Mouse (Mus musculus): Measurements from ENCODE around the gene Ephx4.

The Ephx4 gene

DNA sequence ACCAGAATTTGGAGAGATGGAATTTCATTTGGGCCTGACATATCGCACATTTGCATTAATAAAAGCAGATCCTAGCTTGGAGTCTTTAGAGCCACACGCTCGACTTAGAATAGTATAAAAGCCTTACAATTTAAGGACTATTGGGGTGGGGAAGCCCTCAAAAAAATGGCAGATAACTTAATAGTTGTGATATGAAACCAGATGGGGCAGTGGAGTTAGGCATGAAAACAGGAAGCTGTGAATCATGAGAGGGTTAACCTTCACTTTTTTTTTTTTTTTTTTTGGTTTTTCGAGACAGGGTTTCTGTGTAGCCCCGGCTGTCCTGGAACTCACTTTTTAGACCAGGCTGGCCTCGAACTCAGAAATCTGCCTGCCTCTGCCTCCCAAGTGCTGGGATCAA lies 33.6 kb downstream of the Ephx4 start:
- no peak for DNase-seq

- no peak for DNase-seq
These were observed 34.2 kb downstream of the Ephx4 start for GRCm38 (mm10) chr5:107436587-107437209.

- DNase-seq = peak; percentile 94
These were observed 35.1 kb downstream of the Ephx4 start, which contains the start of gene Btbd8 for GRCm38 (mm10) chr5:107437464-107438281. Btbd8 (plus strand) TSS chr5:107437997.

GRCm38 (mm10) chr5:107438353-107438752 lies 35.8 kb downstream of the Ephx4 start:
- DNase-seq = no peak

- no peak for DNase-seq
These were observed 39.3 kb downstream of the Ephx4 start for GRCm38 (mm10) chr5:107441881-107442280.

DNA sequence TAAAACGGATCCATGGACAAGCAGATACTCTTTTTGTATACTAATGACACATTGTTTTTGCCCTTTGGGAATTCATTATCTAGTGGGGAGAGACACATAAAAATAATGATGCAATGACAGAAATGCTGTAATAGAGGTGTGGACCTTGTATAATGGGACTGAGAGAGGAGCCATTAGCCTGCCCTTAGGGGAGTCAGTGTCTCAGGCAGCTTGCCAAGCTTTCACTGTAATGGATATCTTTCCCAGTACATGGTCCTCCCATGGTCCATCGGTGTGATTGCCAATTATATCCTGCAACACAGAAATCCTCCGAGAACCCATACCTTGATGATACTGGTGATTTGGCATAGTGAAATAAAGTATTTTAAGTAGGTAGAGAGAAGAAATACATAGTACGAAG lies 41.7 kb downstream of the Ephx4 start:
- no peak for DNase-seq

DNA sequence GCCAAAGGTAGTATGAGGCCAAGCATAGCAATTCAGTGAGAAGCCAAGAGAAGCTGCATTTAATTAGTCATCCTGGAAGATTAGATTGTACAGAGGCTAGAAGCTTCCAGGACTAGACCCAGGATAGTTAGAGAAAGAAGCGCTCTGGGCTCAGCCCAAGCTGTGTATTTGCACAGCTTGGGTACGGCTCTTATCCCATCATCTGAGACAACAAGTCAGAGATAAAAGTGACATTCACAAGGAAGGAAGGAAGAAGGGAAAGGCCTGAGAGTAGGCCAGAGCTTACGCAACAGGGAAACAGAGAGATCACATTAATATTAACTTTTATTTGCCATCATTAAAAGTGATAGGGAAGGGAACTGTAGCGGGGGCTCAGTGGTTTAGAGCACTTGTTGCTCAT lies 45.4 kb downstream of the Ephx4 start:
- no peak for DNase-seq

DNA sequence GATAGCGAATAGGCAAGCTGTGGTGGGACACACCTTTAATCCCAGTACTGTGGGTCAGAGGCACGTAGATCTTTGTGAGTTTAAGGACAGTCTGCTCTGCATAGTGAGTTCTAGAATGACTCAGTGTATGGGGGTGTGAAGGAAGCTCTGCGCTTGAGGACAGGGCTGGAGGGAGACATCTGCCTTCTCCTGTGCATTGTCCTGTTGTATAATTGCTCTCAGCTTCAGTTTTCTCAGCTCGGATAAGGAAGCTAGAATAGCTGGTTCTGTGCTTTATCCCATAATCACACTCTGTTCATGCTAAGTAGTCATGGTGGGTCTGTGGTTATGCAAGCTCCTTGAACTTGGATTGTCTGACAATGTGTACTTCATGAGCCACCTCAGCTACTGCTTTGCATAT lies 46.2 kb downstream of the Ephx4 start:
- DNase-seq = no peak

- DNase-seq = no peak
These were observed 47.1 kb downstream of the Ephx4 start for GRCm38 (mm10) chr5:107449620-107450019.

DNA sequence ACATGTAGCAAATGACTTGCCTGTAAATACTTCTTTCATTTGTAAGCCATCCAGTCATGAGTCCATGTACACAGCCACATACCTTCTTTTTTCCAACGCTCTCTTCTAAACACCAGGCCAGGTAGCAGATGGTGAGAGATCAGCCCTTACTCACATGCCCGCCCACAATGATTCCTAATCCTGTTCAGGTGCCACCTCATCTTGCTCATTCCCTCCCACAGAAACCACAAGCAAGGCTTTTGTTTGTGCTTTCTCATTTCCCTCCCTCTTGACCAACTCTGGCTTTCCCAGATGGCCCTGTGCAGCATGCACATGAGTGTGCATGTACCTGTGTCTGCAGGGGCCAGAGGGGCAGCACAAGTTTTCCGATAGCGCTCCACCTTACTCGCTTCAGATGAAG lies 47.8 kb downstream of the Ephx4 start:
- DNase-seq = peak; percentile 44

DNA sequence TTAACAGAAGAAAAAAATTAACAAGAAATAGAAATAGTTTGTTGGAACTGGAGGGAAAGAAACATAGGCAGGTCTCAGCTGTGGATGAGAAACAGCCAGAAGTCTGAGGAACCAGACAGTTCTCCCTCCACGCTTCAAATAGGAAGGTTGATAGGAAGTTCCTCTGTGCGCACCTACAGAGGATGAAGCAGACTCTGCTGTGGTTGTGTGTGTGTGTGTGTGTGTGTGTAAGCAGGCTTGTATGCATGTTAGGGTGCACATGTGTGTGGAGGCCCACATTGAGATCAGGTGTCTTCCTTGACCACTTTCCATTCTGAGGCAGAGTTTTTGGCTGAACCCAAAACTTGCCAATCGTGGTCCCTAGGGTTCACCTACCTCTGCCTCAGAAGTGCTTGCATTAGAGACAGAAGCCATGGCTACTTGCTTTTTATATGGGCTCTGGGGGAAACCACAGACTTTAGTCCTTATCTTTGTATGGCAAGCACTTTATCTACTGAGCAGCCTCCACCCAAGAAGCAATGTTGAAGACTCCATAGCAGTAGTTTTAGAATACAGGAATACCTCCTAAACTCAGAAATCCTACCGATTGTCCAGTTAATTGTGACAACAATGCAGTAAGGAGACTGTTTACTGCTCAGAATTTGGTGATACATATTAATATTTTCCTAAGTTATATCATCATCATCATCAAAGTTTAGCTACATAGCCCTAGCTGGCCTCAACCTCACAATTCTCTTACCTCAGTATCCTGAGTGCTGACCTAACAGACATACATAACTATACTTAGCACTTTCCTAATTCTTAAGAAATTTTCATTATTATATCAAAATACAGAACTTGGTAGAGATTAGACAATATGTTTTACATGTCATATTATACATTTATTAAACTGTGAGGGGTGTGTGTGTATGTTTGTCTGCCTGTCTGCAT lies 59.9 kb downstream of the Ephx4 start:
- no peak for DNase-seq

DNA sequence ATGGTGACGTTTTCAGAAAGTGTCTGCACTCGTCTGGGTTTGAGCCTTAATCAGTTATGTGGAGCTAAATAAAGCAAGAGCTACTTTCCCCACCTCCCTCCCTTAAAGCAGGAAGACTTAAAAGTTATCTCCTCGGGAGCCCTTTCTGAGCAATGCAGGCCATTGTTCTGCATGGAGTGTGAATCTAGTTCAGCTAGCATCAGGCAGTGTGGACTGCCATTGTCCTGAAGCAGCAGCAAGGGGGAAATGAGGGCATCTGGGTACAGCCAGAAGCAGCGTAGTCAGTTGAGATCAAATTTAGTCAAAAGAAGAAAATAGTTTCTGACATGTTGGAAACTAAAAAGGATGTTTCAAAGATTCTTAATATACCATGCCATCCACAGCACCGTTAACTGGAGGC lies 64.0 kb downstream of the Ephx4 start:
- no peak for DNase-seq

- DNase-seq = no peak
These were observed 64.6 kb downstream of the Ephx4 start for GRCm38 (mm10) chr5:107467098-107467497.

DNA sequence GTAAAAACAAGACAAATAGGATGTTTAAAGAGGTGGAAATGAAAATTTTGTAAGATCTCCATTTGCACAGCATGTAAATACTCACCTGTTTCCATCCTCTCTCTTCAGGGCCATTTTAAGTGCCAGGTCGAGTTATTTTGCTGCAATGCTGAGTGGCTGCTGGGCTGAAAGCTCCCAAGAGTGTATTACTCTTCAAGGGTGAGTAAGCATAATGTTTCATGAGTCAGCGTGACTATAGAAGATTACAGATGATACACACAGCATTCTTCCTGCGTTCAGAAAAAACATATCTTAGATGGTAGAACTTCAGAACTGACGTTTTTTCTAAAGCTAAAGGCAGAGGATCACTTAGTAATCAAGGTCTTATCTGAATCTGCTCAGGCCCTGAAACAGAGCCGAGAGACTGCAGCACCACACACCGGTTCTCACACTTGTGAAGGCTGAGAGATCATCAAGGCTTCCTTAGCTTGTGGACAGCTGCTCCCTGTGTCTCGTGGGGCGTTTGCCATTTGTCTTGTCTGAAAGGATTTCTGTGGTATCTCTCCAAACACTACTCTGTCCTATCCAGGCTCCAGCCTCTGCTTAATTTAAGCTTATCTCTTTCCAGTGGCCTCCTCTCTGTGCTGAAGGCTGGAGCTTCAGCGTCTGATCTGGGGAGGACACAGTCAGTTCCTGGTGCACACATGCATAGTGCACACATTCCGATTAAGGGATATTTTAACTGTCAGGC lies 68.2 kb downstream of the Ephx4 start:
- no peak for DNase-seq

Measured in layer of hippocampus, adult 9-11 months (tissue).